Mouse (Mus musculus) right cerebral cortex, postnatal 10 days (tissue): ENCODE data around the gene Lcor.

Experiments
- DNase-seq, 2 experiments: peaks; one replicate each; pipeline ENCODE4 v3.0.0; 2021; ENCODE audit warnings: low spot score in 2 of 2

Gene Lcor

GRCm38 (mm10) chr19:41482190-41482908, at the start of gene Lcor:
TSS of gene Lcor (plus strand) at chr19:41482637.
- peak; percentile 86 for DNase-seq

GRCm38 (mm10) chr19:41435366-41435765, 47.1 kb upstream of the Lcor start:
- DNase-seq: no peak

GRCm38 (mm10) chr19:41436461-41436860, 46.0 kb upstream of the Lcor start:
- no peak for DNase-seq

GRCm38 (mm10) chr19:41438953-41439352, 43.5 kb upstream of the Lcor start:
- DNase-seq: peak; percentile 25 to 54

- no peak for DNase-seq
These were observed 41.0 kb upstream of the Lcor start for GRCm38 (mm10) chr19:41441446-41441845.

GRCm38 (mm10) chr19:41441911-41442607, 40.4 kb upstream of the Lcor start:
- DNase-seq: no peak

GRCm38 (mm10) chr19:41442608-41442969, 39.8 kb upstream of the Lcor start:
- DNase-seq: peak in 1 of 2 experiments; percentile 40

- no peak for DNase-seq
These were observed 37.9 kb upstream of the Lcor start for GRCm38 (mm10) chr19:41444491-41444890.

GRCm38 (mm10) chr19:41445013-41445610, 37.3 kb upstream of the Lcor start:
- no peak for DNase-seq

GRCm38 (mm10) chr19:41445723-41446122, 36.7 kb upstream of the Lcor start:
- no peak for DNase-seq

- no peak for DNase-seq
These were observed 35.3 kb upstream of the Lcor start for GRCm38 (mm10) chr19:41447166-41447565.

- no peak for DNase-seq
These were observed 34.7 kb upstream of the Lcor start for GRCm38 (mm10) chr19:41447760-41448159.

- DNase-seq: no peak
These were observed 32.9 kb upstream of the Lcor start for GRCm38 (mm10) chr19:41449415-41450075.

- no peak for DNase-seq
These were observed 30.3 kb upstream of the Lcor start for GRCm38 (mm10) chr19:41452166-41452565.

GRCm38 (mm10) chr19:41454601-41455000, 27.8 kb upstream of the Lcor start:
- DNase-seq: no peak

GRCm38 (mm10) chr19:41455091-41455626, 27.3 kb upstream of the Lcor start:
- DNase-seq: no peak

GRCm38 (mm10) chr19:41457181-41457580, 25.3 kb upstream of the Lcor start:
- DNase-seq: no peak

- no peak for DNase-seq
These were observed 20.2 kb upstream of the Lcor start for GRCm38 (mm10) chr19:41462166-41462735.

- no peak for DNase-seq
These were observed 18.6 kb upstream of the Lcor start for GRCm38 (mm10) chr19:41463841-41464240.

GRCm38 (mm10) chr19:41466475-41466874, 16.0 kb upstream of the Lcor start:
- no peak for DNase-seq

- DNase-seq: no peak
These were observed 8.8 kb upstream of the Lcor start for GRCm38 (mm10) chr19:41473566-41474135.
